Comparison of ENCODE assay signal across 8 mouse cellular contexts in genomic region chr7:87110312-87110984, GRCm38 (mm10).
A peak's percentile ranks its signal among the peaks of the same experiment; 100 is the strongest.
DNase-seq lines count a peak whose midpoint lies in the region; ATAC-seq lines count a peak whose summit lies in the region.

No protein-coding gene starts in this region.

- ATAC-seq in kidney, embryonic 14.5 days (ENCODE audit: low FRiP score, low TSS enrichment): peak; percentile 69; the same call in 1 of the 2 replicates
- peak; percentile 87 for ATAC-seq in forebrain, embryonic 13.5 days
- ATAC-seq in neural tube, embryonic 15.5 days (ENCODE audit: low FRiP score): peak; percentile 88
- no peak for ATAC-seq in monocyte, adult 5-6 weeks (replicated peaks; ENCODE audit: insufficient number of reproducible peaks, low FRiP score, low TSS enrichment, poor library complexity, severe bottlenecking)

- H3K27ac ChIP-seq in kidney, embryonic 14.5 days (ENCODE audit: low read depth, low read length): no peak overlapping the region
- H3K27ac ChIP-seq in forebrain, embryonic 13.5 days: no peak overlapping the region
- H3K27ac ChIP-seq in neural tube, embryonic 15.5 days (replicated peaks): peak overlapping the region; percentile 37

- no peaks in the 10 kb centered on the region for H3K9me3 ChIP-seq in kidney, embryonic 14.5 days (ENCODE audit: control insufficient read depth, low read length)
- no peaks in the 10 kb centered on the region for H3K9me3 ChIP-seq in forebrain, embryonic 13.5 days (replicated peaks)
- no peaks in the 10 kb centered on the region for H3K9me3 ChIP-seq in neural tube, embryonic 15.5 days (replicated peaks)

- no peaks in the 10 kb centered on the region for H3K27me3 ChIP-seq in kidney, embryonic 14.5 days (ENCODE audit: control insufficient read depth, insufficient read depth, low read length)
- H3K27me3 ChIP-seq in forebrain, embryonic 13.5 days: no peaks in the 10 kb centered on the region
- H3K27me3 ChIP-seq in neural tube, embryonic 15.5 days (replicated peaks): no peaks in the 10 kb centered on the region

- no peak for DNase-seq in kidney, adult 11 months
- DNase-seq in ZHBTc4 (ENCODE audit: low read depth, low spot score): peak; percentile 58
- peak; percentile 0 for DNase-seq in large intestine, adult 2 months (ENCODE audit: low read depth, low spot score)
- no peak for DNase-seq in urinary bladder, postnatal 14 days (ENCODE audit: low spot score)

- H3K36me3 ChIP-seq in kidney, embryonic 14.5 days (ENCODE audit: control insufficient read depth, insufficient read depth, low read length): no peaks in the 10 kb centered on the region
- H3K36me3 ChIP-seq in forebrain, embryonic 13.5 days (ENCODE audit: poor library complexity, severe bottlenecking): no peaks in the 10 kb centered on the region
- H3K36me3 ChIP-seq in neural tube, embryonic 15.5 days: no peaks in the 10 kb centered on the region

- no peaks in the 10 kb centered on the region for H3K4me1 ChIP-seq in kidney, embryonic 14.5 days (ENCODE audit: control insufficient read depth, insufficient read depth, low read length)
- H3K4me1 ChIP-seq in forebrain, embryonic 13.5 days: no peaks in the 10 kb centered on the region
- H3K4me1 ChIP-seq in neural tube, embryonic 15.5 days: 0 out of 2 replicates have a peak, but pooled peaks cover 4% of the 10 kb centered on the region

- no peak overlapping the region for H3K4me3 ChIP-seq in kidney, embryonic 14.5 days (ENCODE audit: low read length)
- H3K4me3 ChIP-seq in forebrain, embryonic 13.5 days: no peak overlapping the region
- peak overlapping the region; percentile 8; the same call in 1 of the 2 replicates for H3K4me3 ChIP-seq in neural tube, embryonic 15.5 days (replicated peaks)

- H3K4me2 ChIP-seq in kidney, embryonic 14.5 days (replicated peaks; ENCODE audit: low read depth, low read length): no peak overlapping the region; the same call in 1 of the 2 replicates
- H3K4me2 ChIP-seq in forebrain, embryonic 13.5 days: peak overlapping the region; percentile 24
- H3K4me2 ChIP-seq in neural tube, embryonic 15.5 days: peak overlapping the region; percentile 44

- 29% methylated on average over 3 of the region's 3 CpGs for WGBS in kidney, embryonic 14.5 days
- WGBS in forebrain, embryonic 13.5 days: 33% methylated on average over 3 of the region's 3 CpGs
- WGBS in large intestine, adult 2 months: 28% methylated on average over 3 of the region's 3 CpGs
- 27% methylated on average over 3 of the region's 3 CpGs for WGBS in neural tube, embryonic 15.5 days

- H3K9ac ChIP-seq in kidney, embryonic 14.5 days (ENCODE audit: low read depth, low read length): no peak overlapping the region
- H3K9ac ChIP-seq in forebrain, embryonic 13.5 days: no peak overlapping the region
- H3K9ac ChIP-seq in neural tube, embryonic 15.5 days (replicated peaks): no peak overlapping the region; the same call in 1 of the 2 replicates

Comparison
In these comparisons a context has a peak if more than half of its experiments do, and no peak if none do; other contexts are left out.
1. DNase-seq: peak in ZHBTc4 (single experiment) and large intestine, adult 2 months (single experiment); none in kidney, adult 11 months (single experiment) and urinary bladder, postnatal 14 days (single experiment).